ENCODE assay signal across 8 mouse cellular contexts in the genomic region with DNA sequence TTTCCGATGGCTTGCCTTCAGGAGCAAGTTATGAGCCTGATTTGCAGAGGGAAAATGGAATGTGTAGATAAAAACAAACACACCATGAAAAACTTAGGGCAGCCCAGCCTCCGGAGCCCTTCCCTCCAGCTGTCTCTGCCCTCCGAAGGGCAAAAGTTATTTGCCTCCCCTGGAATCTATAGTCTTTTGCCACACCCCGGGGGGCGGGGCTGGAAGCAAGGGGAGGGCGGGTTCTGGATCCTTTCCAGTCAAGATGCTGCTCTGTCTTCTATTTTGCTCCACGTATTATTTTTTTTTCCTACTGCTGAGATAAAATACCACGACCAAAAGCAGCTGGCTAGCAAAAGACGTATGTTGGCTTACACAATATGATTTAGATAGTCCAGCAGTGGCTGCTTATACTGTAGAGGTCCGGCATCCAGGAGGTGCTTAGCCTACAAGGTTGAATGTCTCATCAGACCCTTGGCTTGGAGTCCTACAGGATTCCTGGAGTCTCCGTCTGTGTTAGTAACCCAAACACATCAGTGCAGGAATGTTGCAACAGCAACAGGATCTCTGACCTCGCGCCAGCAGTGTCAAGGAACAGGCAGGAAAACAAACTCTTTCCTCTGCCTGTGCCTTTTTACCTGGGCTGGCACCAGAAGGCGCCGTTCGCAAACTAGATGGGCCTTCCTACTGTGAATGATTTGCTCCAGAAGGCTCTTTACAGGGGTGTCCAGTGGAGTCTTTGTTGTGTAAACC. TPM values are rescaled to one million over a fixed set of nuclear protein-coding genes. Genes with fewer than 3 reads are reported as not detected.
DNase-seq lines count a peak whose midpoint lies in the region; ATAC-seq and TF ChIP-seq lines count a peak whose summit lies in the region.

No protein-coding gene starts in this region.

- H3K27me3 ChIP-seq in heart, embryonic 10.5 days (ENCODE audit: insufficient read depth, poor library complexity, severe bottlenecking) = 0 out of 2 replicates have a peak, but pooled peaks cover 4% of the 10 kb centered on the region
- H3K27me3 ChIP-seq in intestine, embryonic 15.5 days (replicated peaks) = no peaks in the 10 kb centered on the region
- no peaks in the 10 kb centered on the region for H3K27me3 ChIP-seq in lung, postnatal 0 days (replicated peaks; ENCODE audit: insufficient read depth, low read length)

- WGBS in heart, embryonic 10.5 days = 4% methylated on average over 16 of the region's 16 CpGs
- whole genome bisulfite sequencing in intestine, embryonic 15.5 days = 3% methylated on average over 16 of the region's 16 CpGs
- 2% methylated on average over 16 of the region's 16 CpGs for WGBS in lung, postnatal 0 days

- no peak for DNase-seq in heart, embryonic 10.5 days (ENCODE audit: low spot score)
- DNase-seq in heart, postnatal 25 days (ENCODE audit: low spot score) = no peak
- peak; percentile 22 for DNase-seq in brain, embryonic 14.5 days (ENCODE audit: low read depth)
- peak; percentile 74 for DNase-seq in lung, postnatal 0 days (ENCODE audit: low spot score)
- DNase-seq in c-Kit-positive CD71-positive TER-119-positive erythroid progenitor cells, embryonic 14.5 days (ENCODE audit: low spot score) = no peak
- no peak for DNase-seq in frontal cortex, adult 2 months (ENCODE audit: extremely low spot score in 1 of 2, low spot score in 1 of 2)
- no peak for DNase-seq in left cerebral cortex, adult 8-10 months (ENCODE audit: low spot score in 2 of 2)

- TF ChIP-seq EP300 in lung, postnatal 0 days (IDR thresholded peaks at IDR 0.05) = peak; percentile 45

- H3K27ac ChIP-seq in heart, embryonic 10.5 days = peak overlapping the region; percentile 60
- H3K27ac ChIP-seq in intestine, embryonic 15.5 days = no peak overlapping the region; the same call in 1 of the 2 replicates
- peak overlapping the region; percentile 32; the same call in 1 of the 2 replicates for H3K27ac ChIP-seq in lung, postnatal 0 days (ENCODE audit: low read length)

- H3K4me1 ChIP-seq in heart, embryonic 10.5 days = peaks cover 16% of the 10 kb centered on the region
- peaks cover 16% of the 10 kb centered on the region for H3K4me1 ChIP-seq in intestine, embryonic 15.5 days (replicated peaks)
- H3K4me1 ChIP-seq in lung, postnatal 0 days (ENCODE audit: insufficient read depth, low read depth, low read length) = peaks cover 14% of the 10 kb centered on the region; the same call in 1 of the 2 replicates

- no peak for TF ChIP-seq CTCF in brain, embryonic 14.5 days (IDR thresholded peaks at IDR 0.05; ENCODE audit: borderline replicate concordance, extremely low read depth, insufficient read depth, insufficient read length)
- no peak for TF ChIP-seq CTCF in lung, postnatal 0 days (IDR thresholded peaks at IDR 0.05)

- H3K9ac ChIP-seq in intestine, embryonic 15.5 days = no peak overlapping the region
- H3K9ac ChIP-seq in lung, postnatal 0 days (replicated peaks; ENCODE audit: low read depth) = peak overlapping the region; percentile 19; the same call in 1 of the 2 replicates

- peak overlapping the region; percentile 41 for H3K4me3 ChIP-seq in heart, embryonic 10.5 days
- peak overlapping the region; percentile 2 for H3K4me3 ChIP-seq in intestine, embryonic 15.5 days (replicated peaks)
- no peak overlapping the region for H3K4me3 ChIP-seq in lung, postnatal 0 days (ENCODE audit: low read depth, low read length)

- peak; percentile 77 for ATAC-seq in intestine, embryonic 15.5 days
- peak; percentile 70 for ATAC-seq in lung, postnatal 0 days

- intact Hi-C loops in heart, postnatal 25 days (cut with DNase I) = no loop called here

- no peak for TF ChIP-seq POLR2A in brain, embryonic 14.5 days (IDR thresholded peaks at IDR 0.05; ENCODE audit: borderline replicate concordance, extremely low read depth, insufficient read depth, insufficient read length, poor library complexity, severe bottlenecking)

- no peaks in the 10 kb centered on the region for H3K9me3 ChIP-seq in heart, embryonic 10.5 days
- no peaks in the 10 kb centered on the region for H3K9me3 ChIP-seq in intestine, embryonic 15.5 days
- no peaks in the 10 kb centered on the region for H3K9me3 ChIP-seq in lung, postnatal 0 days (ENCODE audit: low read length)

- H3K4me2 ChIP-seq in intestine, embryonic 15.5 days (replicated peaks) = peak overlapping the region; percentile 54
- peak overlapping the region; percentile 43 for H3K4me2 ChIP-seq in lung, postnatal 0 days (replicated peaks; ENCODE audit: low read depth, low read length)

- H3K36me3 ChIP-seq in heart, embryonic 10.5 days = no peaks in the 10 kb centered on the region
- no peaks in the 10 kb centered on the region for H3K36me3 ChIP-seq in intestine, embryonic 15.5 days
- no peaks in the 10 kb centered on the region for H3K36me3 ChIP-seq in lung, postnatal 0 days (ENCODE audit: insufficient read depth, low read length)

RNA-seq across cellular contexts. Expression of gene Kctd3, which starts 5.4 kb away (rescaled TPM):
- 20.4 and 30.5 TPM in 2 replicates for polyA plus RNA-seq in heart, embryonic 10.5 days (2016; fragmentation: Nextera tagmentation; extraction: Ambion mirVana)
- total RNA-seq in heart, postnatal 25 days (2021) = 10 to 100 TPM; 24.8 to 30.8 TPM
- 92.3 and 97.5 TPM in 2 replicates for polyA plus RNA-seq in brain, embryonic 14.5 days (2012; rRNA removed)
- polyA plus RNA-seq in intestine, embryonic 15.5 days (2015; fragmentation: Nextera tagmentation; extraction: Ambion mirVana) = 25.7 and 25.9 TPM in 2 replicates
- 19.3 and 22.5 TPM in 2 replicates for polyA plus RNA-seq in lung, postnatal 0 days (2015; fragmentation: Nextera tagmentation; extraction: Ambion mirVana)
- polyA plus RNA-seq in frontal cortex, adult 2 months (2012; rRNA removed) = 76.9 and 82.6 TPM in 2 replicates
- total RNA-seq in left cerebral cortex, adult 8-10 months (2022) = 10 to 100 TPM; 72.1 to 93.0 (median 81.4) TPM

Comparison
In these comparisons a context has a peak if more than half of its experiments do, and no peak if none do; other contexts are left out.
1. DNase-seq: peak in brain, embryonic 14.5 days (single experiment) and lung, postnatal 0 days (single experiment); none in heart, embryonic 10.5 days (single experiment), heart, postnatal 25 days (single experiment), c-Kit-positive CD71-positive TER-119-positive erythroid progenitor cells, embryonic 14.5 days (single experiment), frontal cortex, adult 2 months (0 of 2) and left cerebral cortex, adult 8-10 months (0 of 2).